Mouse (Mus musculus) kidney, adult 8-10 months (tissue): ENCODE measurements around the gene Vwa2.
A peak's percentile ranks its signal among the peaks of the same experiment; 100 is the strongest.

Experiments used
- DNase-seq, 2 experiments: peaks; one replicate each; pipeline ENCODE4 v3.0.0; 2022

Gene Vwa2

DNA sequence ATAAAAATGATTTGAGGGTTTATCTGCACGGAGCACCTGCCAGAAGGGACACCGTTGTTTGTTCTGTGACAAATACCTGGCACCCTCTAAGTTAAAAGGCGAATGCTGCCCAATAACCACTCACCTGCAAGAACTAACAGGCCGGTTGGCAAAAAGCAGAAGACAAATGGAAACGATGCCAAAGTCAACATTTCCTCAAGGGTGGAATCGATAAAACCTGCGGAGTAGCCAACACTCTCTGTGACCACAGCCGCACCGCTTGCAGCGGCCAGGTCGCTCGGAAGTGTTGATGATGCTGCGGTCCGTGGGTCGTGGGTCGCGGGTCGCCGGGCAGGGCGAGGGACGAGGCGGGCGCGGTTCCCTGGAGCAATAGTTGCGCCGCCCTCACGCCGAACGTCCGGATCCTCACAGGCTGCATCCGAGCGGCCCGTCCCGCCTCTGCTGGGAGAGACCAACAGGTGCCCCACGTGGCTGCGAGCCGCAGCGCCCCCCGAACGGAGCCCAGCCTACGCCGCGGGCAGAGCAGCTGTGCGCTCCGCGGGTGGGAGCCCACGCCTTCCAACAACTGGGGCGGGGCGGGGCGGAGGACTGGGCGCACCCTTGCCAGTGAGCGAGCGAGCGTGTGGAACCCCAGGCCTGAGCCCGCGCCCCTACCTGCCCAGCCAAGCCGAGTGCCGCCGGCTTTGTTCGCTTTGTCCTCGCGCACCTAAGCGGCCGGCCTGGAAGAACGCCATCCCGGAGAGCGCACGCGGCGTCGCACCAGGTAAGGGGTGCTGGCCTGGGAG lies at the start of gene Vwa2:
TSS of gene Vwa2 (plus strand) at position 434 of the 785 bp plus-strand sequence.
- peak; percentile 12 to 17 for DNase-seq

DNA sequence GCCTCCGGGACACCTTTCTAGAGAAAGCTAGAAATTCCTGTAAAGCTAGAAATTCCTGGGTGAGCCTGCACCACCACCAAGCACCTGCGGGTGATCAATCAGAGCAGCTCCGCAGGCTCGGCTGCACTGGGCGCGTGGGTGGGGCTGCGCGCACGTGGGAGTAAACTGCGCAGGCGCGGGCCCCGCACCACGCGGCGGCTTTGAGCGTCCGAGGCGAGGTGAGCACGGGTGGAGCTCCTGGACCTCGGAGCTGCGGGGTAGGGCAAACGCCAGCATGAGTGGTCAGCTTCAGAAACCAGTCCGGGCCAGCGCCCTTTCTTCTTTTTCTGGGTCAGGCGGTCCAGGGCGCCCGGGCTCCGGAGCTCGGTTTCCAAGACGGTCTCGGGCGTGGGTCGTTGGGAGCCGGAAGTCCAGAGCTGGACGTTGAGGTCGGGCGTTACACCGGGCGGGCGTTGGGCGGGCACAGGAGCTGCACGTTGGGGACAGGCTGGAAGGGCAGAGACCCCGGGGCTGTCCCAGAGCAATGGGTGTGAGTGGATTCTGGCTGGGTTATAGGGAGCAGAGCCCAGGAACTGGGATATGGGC lies 47.9 kb upstream of the Vwa2 start, which contains the start of gene Tdrd1:
TSS of gene Tdrd1 (plus strand) at position 163 of the 585 bp plus-strand sequence.
- DNase-seq = no peak

DNA sequence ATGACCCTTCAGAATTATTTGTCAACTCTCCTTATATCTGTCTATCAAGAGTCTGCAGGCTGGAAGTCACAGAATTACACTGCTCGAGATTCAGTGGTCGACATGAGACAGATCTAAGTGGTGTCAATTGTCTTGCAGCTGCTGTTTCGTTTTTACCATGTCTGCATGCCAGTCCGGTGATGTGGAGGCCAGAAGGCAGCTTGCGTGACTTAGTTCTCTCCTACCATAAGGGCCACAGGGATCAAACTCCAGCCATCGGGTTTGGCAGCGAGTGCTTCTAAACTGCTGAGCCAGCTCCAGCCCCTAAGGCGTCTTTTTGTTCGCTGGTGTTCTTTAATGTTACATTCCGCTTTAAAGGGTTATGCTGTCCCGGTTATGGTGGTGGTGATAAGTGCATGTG lies 45.7 kb upstream of the Vwa2 start:
- DNase-seq = peak; percentile 32 to 48

DNA sequence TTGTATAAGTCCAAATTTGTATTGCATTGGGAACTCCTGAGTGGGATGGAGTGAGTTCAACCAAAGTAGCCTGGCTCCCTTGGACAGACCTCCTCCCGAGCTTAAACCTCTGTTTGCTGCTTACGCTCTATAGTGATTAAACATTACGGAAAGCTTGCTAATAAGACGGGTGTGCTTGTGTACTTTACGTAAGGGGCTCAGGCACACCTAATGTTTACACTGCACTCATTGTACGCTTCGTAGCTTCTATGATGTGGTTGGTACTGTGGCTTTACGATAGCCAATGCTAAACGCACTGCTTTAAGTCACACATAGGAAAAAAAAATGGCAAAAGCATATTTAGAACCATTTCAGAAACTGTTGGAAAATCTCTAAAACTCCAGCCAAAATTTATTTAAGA lies 44.8 kb upstream of the Vwa2 start:
- no peak for DNase-seq

DNA sequence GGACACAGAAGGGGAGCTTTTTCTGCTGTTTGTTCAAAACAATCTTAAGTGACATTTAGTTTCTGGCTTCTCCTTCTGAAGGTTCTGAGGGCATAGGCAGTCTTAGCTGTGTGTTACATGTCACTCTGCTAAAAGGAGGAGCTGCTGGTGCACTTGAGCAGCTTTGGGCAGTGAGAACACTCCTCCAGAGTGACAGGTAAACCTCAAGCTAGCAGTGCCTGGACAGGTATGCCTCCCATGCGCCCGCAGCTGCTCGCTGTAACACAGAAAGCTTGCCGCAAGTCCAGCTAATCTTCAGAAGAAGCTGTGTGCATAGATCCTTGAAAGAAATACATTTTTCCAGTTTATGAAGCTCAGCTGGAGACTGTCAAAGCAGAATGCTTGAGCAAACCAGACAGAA lies 43.9 kb upstream of the Vwa2 start:
- no peak for DNase-seq

DNA sequence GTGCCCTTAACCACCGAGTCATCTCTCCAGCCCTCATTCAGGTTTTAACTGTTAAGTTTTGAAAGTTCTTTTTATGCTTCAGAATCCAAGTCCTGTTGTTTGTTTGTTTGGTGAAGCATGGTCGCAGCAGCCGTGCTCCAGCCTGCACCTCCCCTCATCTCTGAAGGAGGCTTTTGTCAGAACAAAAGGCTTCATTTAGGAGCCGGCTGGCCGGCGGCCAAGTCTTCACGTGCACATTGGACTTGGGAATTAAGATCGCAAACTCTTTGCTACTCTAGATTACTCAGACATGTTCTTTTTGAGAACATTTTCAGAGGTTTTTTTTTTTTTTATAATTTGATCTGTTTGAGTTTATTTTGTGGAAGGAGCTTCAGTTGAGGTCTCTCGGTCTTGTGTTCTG lies 38.7 kb upstream of the Vwa2 start:
- peak in 1 of 2 experiments; percentile 69 for DNase-seq

DNA sequence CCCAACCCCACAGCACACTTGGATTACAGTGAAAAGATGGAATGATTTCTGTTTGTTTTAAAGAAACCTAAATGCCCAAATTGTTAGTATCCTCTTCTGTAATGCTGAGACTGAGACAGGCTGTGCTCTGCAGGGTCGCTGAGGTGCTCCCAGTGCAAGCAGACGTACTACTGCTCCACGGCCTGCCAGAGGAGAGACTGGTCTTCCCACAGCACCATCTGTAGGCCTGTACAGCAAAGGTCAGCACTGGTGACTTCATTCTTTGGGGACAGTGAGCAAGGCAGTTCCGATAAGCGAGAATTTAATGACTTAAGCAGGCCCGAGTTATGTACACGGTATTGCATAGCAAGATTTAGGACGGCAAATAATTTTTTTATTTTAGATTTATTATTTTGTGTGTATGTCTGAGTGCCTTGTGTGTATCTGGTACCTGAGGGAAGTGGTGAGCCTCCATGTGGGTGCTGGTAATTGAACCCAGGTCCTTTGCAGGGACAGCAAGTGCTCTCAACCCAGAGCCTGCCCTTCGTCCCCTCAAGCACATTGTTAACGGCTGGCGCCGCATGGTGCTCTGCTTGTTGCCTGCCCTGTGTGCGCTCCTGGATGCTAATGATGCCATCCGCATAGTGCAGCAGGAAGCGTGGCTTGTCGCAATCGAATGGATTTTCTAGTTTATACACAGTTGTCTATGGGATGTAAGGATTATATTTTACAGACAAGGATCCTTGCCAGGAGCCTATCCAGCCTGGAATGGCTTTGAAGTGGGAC lies 34.9 kb upstream of the Vwa2 start:
- no peak for DNase-seq

DNA sequence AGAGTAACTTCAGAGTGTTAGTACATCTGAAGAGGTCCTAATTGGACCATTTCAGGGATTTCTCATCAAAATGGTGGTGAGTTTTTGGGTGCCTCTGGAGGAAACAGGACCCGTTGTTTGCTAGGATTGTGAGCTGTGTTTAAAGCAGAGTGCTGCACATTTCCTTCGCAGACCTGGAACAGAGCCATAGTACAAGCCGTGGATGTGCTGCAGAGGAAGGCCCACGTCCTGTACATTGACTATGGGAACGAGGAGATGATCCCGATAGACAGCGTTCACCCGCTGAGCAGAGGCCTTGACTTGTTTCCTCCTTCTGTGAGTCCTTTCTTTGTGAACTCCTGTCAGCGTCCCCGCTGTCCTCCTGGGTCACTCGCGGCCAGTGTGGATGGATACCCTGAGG lies 31.1 kb upstream of the Vwa2 start:
- no peak for DNase-seq

DNA sequence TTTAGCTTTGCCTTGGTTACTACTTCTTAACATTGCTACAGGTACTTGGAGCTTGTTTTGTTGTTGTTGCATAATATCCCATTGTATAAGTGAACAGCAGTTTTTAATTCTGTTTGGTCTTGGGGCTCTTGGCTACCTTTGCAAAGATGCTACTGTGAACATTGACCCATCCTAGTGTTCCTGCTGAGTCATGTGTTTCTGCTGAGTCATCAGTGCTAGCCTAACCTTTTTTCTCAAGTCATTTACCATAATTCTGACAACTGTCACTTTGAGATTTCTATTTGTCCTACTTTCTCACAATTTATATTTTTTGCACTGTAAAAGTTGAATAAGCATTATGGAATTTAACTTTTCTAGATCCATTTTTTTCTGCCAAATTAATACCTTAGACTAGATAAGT lies 21.5 kb upstream of the Vwa2 start:
- DNase-seq = no peak

DNA sequence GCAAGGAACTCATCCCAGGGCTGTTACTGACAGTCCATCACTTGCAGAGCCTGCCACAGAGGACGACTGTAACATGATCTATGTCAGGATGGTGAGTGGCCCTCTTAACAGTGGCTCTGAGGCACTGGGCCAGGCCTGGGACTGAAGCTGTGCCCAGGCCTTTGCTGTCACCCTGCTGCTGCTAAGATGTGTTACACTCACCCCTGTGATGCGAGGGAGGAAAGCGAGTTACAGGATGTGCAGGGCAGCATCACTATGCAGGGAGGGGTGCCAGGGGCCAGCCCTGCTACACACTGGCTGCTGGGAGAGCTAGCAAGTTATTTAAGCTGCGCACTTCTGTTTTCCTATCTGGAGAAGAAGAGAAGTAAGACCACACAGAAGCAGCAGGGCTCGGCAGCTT lies 17.6 kb upstream of the Vwa2 start:
- no peak for DNase-seq

DNA sequence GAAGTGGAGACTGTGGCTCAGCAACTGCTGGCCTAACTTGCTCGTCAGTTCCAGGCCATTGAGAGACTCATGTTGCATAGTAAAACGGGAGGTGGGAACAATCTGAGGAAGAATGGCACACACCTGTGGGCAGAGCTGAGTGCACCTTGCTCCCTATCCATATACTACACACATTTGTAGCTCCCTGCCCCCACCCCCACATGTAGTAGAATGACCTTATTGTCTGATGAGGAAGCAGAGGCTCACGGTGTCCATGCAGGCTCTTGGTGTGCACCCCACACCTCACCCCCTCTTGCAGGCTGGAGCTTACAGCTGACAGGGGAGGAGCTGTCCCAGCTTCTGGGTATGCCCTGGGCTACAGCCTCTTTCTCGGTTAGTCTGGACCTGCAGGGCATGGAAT lies 6.3 kb upstream of the Vwa2 start:
- no peak for DNase-seq

DNA sequence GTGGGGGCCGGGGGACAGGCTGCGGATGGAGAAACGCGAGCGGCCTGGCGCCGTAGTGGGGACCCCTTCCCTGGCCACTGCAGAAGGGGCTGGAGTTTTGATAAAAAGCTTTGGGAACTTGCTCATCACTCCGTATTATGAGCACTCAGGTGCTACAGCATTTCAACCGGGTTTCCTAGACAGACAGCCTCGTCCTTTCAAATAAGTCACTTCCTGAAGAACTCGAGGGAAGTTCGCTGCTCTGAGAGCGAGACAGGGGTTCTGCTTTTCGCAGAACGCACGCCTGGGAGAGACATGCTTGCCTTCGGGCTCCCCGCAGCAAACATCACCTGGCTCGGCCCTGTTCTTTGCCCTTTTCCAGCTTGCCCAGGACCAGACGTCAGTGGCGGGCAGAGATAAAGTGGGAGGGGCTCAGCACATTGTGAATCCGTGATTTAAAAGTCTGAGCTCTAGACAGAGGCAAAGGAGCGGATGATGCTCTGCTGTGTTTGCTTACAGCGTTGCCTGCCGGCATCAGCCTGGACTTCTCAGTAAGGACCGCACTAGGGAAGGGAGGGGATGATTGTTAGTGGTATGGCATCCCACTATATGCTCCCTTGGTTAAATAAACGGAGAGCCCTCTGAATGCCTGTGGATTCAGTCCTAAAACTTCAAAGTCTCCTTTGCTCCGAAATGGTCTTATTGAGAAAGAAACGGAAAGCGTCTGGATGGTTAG lies 709 bp downstream of the Vwa2 start:
- DNase-seq = no peak

DNA sequence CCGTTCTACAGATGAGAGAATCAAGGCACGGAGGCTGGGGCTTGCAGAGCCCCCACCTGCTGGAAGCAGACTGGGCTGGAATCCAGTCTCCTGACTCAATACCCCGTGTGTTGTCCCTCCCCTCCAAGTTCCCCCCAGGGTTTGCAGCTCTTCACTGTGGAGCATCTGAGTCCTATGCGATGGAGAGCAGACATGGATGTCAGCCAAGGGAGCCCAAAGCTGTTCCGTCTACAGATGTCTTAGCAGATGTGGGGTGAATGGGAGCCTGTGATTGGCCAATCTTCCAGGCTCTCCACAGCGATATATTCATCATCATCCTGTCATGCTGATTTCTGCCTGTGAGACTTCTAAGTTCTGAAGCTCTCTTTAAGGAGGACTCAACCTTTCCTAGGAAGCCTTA lies 3.3 kb downstream of the Vwa2 start:
- no peak for DNase-seq

DNA sequence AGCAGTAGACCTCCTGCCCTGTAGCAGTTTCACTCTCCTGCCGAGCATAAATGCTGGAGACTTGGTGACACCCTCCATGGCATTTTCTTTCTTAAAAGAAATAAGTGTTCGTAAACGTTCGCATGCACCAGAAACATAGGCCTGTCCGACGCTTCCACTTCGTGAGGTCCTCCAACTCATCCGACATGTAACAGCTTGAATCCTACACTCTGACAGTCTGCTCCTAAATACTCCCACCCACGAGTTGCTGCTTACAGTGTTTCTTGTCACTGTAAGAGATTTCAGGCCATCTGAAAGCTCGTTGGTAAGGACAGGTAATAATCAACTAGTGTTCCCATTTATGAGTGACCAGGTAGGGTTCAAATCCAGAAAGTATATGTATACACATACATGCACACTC lies 13.8 kb downstream of the Vwa2 start:
- DNase-seq = no peak

DNA sequence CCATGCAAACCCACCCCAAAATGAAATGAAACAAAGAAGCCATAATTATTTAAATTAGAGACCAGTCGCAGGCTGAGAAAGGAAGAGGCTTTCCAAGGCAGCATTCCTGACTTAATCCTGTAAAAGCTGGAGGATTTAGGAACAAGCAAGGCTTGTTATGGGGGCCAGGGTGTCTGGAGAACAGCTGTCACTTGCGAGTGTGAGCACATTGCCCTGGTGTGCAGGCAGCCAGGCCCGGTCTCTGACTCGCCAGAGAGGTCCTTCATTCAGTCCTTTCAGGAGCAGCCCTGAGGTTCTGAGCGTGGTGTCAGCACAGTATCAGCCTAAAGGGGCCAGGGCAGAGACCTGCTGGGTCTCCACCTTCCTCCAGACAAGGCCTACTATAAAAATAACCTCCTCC lies 14.6 kb downstream of the Vwa2 start:
- DNase-seq = no peak

DNA sequence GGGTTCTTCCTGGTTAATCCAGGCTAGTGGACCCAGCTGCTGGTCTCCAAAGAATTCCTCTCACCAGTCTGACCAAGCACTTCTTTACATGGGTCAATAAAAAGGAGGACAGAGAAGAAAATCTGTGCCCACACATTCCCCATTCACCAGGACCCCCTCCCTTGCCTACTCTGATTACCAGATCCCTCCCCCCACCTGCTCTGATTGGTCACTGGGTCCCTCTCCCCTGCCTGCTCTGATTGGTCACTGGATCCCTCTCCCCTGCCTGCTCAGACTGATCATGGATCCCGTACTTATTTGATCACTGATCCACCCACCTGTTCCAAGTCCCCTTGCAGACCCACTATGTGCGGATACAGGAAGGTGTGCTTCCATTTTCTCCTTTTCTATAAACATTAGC lies 17.4 kb downstream of the Vwa2 start:
- no peak for DNase-seq

DNA sequence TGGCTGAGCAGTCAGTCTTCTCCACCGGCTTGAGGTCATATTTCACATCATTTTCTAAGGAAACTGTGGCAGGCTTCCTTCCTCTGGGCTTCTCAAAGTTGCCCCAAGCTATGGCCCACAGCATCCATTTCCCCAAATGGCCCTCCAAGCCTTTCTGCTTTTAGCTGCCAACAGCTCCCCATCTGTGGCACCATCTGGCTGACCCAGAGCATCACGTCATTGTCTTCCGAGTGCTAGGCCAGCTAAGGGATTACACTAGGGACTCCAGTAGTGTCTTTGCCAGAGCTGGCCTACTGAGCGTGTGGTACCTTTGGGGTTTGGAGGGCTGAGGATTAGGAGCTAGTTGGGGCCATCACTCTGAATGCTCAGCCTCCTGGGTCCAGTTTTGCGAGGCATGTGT lies 18.5 kb downstream of the Vwa2 start:
- no peak for DNase-seq

DNA sequence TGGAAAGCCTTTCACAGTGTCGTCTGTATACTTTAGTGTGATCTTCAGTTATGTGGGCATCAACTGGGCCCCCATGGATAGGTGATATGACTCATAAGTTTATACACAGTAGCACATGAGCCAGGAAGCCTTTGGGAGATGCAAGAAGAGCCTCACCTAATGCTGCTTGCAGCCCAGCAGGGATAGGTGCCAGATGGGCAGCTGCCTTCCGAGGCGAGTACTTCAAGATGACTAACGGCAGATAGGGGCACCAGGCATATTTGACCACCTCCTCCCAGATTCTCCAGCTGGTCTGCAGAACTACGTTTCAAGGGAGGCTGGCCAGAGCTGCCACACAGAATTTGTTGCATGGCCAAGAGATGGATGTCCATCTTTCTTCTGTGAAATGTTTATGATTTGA lies 19.3 kb downstream of the Vwa2 start:
- DNase-seq = no peak

DNA sequence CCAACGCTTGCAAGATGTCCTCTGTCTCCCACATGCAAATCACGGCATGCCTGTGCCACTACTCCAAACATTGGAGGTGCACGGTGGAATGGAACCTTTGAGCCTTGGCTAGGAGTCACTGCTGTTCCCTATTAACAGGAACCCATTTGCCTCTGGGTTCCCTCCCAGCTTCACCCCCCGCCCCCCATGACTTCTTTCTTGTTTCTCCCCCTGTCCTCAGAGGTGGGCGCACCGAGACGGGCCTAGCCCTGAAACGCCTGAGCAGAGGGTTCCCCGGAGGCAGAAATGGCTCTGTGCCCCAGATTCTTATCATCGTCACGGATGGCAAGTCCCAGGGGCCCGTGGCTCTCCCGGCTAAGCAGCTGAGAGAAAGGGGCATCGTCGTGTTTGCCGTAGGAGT lies 23.6 kb downstream of the Vwa2 start:
- DNase-seq = peak in 1 of 2 experiments; percentile 50

DNA sequence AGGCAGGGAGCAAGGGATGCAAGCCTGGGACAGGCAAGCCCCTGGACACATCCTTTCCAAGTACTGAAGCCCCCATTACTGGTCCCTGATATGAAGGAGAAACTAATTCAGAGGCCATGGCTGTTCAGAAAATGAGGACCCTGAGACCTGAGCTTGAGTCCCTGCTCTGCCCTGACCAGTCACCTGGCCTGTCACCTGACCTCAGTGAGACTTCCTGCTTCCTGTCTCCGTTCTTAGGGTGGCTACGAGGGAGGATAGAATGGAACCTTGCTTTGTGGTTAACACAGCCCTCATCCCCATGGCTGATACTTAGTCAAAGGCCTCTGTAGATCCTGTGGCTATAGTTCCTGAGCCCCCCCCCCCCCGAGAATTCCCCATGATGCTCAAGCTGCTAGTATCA lies 30.0 kb downstream of the Vwa2 start:
- no peak for DNase-seq

DNA sequence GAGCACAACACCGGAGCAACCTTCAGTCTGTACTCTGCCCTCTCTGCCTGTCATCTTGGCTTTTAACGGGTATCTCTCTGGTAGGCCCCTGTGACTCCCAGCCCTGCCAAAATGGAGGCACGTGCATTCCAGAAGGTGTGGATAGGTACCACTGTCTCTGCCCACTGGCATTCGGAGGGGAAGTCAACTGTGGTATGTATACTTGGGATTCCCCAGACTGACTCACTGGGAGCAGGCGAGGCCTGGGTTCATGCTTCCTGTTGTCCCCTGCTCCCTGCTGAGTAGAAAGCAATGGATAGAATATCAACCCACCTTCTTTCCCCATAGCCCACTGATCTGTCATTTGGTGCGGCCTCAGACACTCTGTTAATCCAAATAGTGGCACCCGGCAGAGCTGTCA lies 31.3 kb downstream of the Vwa2 start:
- DNase-seq = no peak

DNA sequence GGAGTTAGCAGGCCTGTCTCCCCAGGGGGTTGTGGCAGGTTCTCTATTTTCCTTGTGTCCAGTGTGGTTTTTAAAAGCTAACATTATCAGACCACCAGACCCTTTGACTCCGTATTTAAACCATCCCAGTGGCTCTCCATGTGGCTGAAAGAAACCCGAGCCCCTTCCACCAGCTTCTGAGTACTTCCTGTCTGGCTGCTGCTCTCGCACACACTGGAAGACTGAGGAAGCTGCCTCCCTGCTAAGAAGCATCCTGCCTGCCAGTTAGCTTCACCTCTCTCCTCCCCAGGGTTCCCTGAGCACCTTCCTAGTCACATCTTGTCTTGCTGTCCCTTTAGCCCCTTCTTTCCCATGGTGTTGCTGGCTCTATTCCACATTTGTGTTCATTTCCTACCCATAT lies 33.8 kb downstream of the Vwa2 start:
- no peak for DNase-seq
